Mouse (Mus musculus): ENCODE data around the gene Gm39653. TPM values are rescaled to one million over a fixed set of nuclear protein-coding genes. Genes with fewer than 3 reads are reported as not detected.

Gm39653 gene
- polyA plus RNA-seq, 1 experiment from 2014 or later, result not detected

DNA sequence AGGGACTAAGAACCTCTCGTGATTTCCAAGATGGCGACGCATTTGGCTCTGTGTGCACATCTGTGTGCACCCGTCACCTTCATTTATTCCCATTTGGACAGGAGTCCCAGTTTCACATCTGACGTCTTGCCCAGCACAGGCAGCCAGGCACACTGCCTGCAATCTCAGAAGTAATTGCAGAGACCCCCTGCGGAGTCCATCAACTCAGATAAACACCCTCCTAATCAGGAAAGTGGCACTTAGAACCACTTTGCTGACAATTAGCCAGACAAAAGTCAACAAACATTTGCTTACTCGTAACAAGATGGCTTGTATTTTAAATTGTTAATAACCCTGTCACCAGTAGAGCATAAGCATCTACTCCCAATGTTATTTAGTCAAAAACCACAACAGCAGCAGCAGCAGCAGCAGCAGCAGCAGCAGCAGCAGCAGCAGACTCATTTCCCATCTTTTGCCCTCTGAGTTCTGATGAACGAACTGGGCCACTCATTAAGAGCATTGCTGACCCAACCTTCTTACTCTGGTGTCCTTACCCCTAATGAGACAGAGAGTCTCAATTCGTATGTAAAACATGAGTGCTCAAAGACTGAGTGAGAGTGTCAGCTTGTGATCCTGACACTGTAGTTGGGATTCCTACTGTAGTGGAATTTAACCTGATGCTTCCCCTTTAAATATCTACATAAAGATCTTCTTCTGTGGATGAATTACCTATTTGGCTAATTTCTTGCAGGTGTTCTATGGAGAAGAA, 51.6 kb downstream of the Gm39653 start:
- Histone ChIP-seq H3K4me2 (ENCODE audit: low read depth, low read length) (no peak overlapping the region), H3K27ac (replicated peaks; ENCODE audit: low read depth, low read length) (no peak overlapping the region), H3K4me1 (ENCODE audit: control insufficient read depth, insufficient read depth, low read length) (no peaks in the 10 kb centered on the region), H3K36me3 (ENCODE audit: control insufficient read depth, insufficient read depth, low read length) (no peaks in the 10 kb centered on the region), H3K9ac (ENCODE audit: low read depth, low read length) (no peak overlapping the region), H3K9me3 (ENCODE audit: control insufficient read depth, low read length) (no peaks in the 10 kb centered on the region), H3K4me3 (ENCODE audit: low read depth, low read length) (no peak overlapping the region), H3K27me3 (replicated peaks; ENCODE audit: control insufficient read depth, insufficient read depth, low read length) (no peaks in the 10 kb centered on the region)
- DNase-seq (ENCODE audit: low spot score), result peak; percentile 35
- WGBS, result 37% methylated on average over 9 of the region's 9 CpGs
- peak; percentile 26; the same call in 1 of the 2 replicates for ATAC-seq (ENCODE audit: low read depth)

DNA sequence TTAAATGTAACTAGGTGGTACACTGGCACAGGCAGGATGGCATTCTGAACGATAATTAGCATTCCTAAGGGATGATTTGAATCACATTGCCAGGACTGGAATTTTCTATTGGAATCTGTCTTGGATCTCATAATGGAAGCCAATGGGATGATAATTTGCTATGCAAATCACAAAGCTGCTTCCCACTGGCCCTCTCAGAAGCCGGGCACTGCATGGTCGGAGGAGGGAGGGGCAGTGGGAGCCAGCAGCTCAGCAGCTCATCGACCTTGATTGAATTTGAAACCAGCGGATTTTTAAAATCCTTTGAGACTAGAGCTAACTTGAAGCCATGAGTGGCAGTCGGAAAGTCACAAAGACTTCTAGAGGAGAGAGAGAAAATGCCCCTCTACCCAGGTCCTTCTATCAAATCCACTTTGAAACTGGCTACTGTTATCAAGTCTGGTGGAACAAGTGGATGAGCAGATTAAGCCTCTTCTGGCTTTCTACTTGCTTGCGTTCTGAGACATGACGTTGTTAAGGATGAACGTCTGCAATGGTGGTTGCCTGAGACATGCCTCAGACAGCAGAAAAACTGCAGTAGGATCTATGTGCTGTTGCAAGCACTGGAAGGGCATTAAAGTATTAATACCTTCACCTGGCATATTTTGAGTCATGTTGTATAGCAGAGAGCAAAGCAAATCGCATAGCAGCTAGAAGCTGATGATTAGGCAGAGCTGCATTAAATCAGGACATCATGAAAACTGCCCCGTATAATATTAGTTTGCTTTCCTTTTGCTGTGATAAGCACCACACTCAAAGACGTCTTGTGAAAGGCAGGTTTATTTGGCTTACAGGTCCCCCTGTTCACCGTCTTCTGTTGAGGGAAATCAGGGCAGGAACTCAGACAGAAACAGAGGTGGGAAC, 52.4 kb downstream of the Gm39653 start:
- Histone ChIP-seq H3K4me1 (ENCODE audit: control insufficient read depth, insufficient read depth, low read length) (no peaks in the 10 kb centered on the region), H3K9me3 (ENCODE audit: control insufficient read depth, low read length) (no peaks in the 10 kb centered on the region), H3K4me3 (ENCODE audit: low read depth, low read length) (no peak overlapping the region), H3K27ac (replicated peaks; ENCODE audit: low read depth, low read length) (no peak overlapping the region), H3K9ac (ENCODE audit: low read depth, low read length) (no peak overlapping the region), H3K27me3 (replicated peaks; ENCODE audit: control insufficient read depth, insufficient read depth, low read length) (no peaks in the 10 kb centered on the region), H3K4me2 (ENCODE audit: low read depth, low read length) (peak overlapping the region; percentile 31), H3K36me3 (ENCODE audit: control insufficient read depth, insufficient read depth, low read length) (no peaks in the 10 kb centered on the region)
- ATAC-seq (ENCODE audit: low read depth), result no peak
- DNase-seq (ENCODE audit: low spot score), result no peak
- 18% methylated on average over 13 of the region's 13 CpGs for WGBS

GRCm38 (mm10) chr1:63668852-63669160, 53.0 kb downstream of the Gm39653 start:
- Histone ChIP-seq H3K36me3 (ENCODE audit: control insufficient read depth, insufficient read depth, low read length) (no peaks in the 10 kb centered on the region), H3K4me1 (ENCODE audit: control insufficient read depth, insufficient read depth, low read length) (no peaks in the 10 kb centered on the region), H3K9ac (ENCODE audit: low read depth, low read length) (no peak overlapping the region), H3K9me3 (ENCODE audit: control insufficient read depth, low read length) (no peaks in the 10 kb centered on the region), H3K4me3 (ENCODE audit: low read depth, low read length) (no peak overlapping the region), H3K27ac (replicated peaks; ENCODE audit: low read depth, low read length) (no peak overlapping the region), H3K4me2 (ENCODE audit: low read depth, low read length) (peak overlapping the region; percentile 31; the same call in 1 of the 2 replicates), H3K27me3 (replicated peaks; ENCODE audit: control insufficient read depth, insufficient read depth, low read length) (no peaks in the 10 kb centered on the region)
- 8% methylated on average over 3 of the region's 3 CpGs for WGBS
- ATAC-seq (ENCODE audit: low read depth) (peak; percentile 41; the same call in 1 of the 2 replicates), DNase-seq (ENCODE audit: low spot score) (peak; percentile 80)

Other genes starting within 250 kb of the Gm39653 start
- gene Adam23, start 170.1 kb upstream of the Gm39653 start, polyA plus RNA-seq (2014; fragmentation: Nextera tagmentation; extraction: Ambion mirVana), result 8.7 and 9.3 TPM in 2 replicates
- gene Dytn, start 71.0 kb downstream of the Gm39653 start, polyA plus RNA-seq (2014; fragmentation: Nextera tagmentation; extraction: Ambion mirVana), result 0.16 and 0.28 TPM in 2 replicates
- gene Mdh1b, start 114.3 kb downstream of the Gm39653 start, polyA plus RNA-seq (2014; fragmentation: Nextera tagmentation; extraction: Ambion mirVana), result 0.54 and 1.7 TPM in 2 replicates
- gene Fastkd2, start 114.6 kb downstream of the Gm39653 start, polyA plus RNA-seq (2014; fragmentation: Nextera tagmentation; extraction: Ambion mirVana), result 57.5 and 66.7 TPM in 2 replicates
- 0.26 and 0.43 TPM in 2 replicates for gene 4933402D24Rik, start 153.3 kb downstream of the Gm39653 start, polyA plus RNA-seq (2014; fragmentation: Nextera tagmentation; extraction: Ambion mirVana)

Data from embryonic facial prominence, embryonic 14.5 days (tissue).